Mouse (Mus musculus): ENCODE data around the gene Ms4a6c.

- TF ChIP-seq CTCF (conservative IDR thresholded peaks at IDR 0.05; ENCODE audit: insufficient read depth, insufficient read length, low read depth, low read length) (no peak), POLR2A (IDR thresholded peaks at IDR 0.05; ENCODE audit: low read depth, low read length) (no peak)
These were observed 23.5 kb downstream of the Ms4a6c start for GRCm38 (mm10) chr19:11492671-11493070.
